Mouse (Mus musculus) MEL (cell line): ENCODE data around the gene Cdc5l.

ENCODE experiments used
- CTCF ChIP-seq, 3 experiments: IDR thresholded peaks in 2 of 3; conservative IDR thresholded peaks in 1 of 3; 2 replicates each; pipeline ENCODE4 v1.5.1; 2011 to 2012; ENCODE audit warnings: low read length in 3 of 3, low read depth in 2 of 3, mild to moderate bottlenecking in 2 of 3, improper control_type of control experiment in 1 of 3, inconsistent platforms in 1 of 3, mixed read lengths in 1 of 3, moderate library complexity in 1 of 3; ENCODE audit not compliant: control insufficient read depth in 1 of 3, insufficient read depth in 1 of 3, poor library complexity in 1 of 3, severe bottlenecking in 1 of 3
- MAZ ChIP-seq: IDR thresholded peaks from 2 replicates; pipeline ENCODE4 v1.6.1; 2012; ENCODE audit warnings: low read depth, mild to moderate bottlenecking, inconsistent platforms, low read length, improper control_type of control experiment

DNA sequence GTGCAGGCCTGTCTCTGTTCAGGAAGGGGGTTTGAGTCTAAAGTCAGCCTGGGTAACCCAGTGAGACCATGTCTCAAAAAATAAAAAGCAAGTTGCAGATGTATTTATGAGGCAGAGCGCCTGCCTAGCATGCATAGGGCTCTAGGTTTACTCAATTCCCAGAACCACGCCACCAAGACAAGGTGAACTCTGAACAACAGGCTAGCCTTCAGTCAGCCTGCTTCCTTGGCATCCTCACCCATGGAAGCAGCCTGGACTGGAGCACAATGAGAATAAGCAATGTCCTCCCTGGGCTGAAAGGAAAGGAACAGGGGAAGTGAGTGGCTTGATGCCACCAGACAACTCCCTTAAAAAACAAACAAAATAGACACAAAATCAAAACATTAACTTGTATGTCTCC, 35.5 kb downstream of the Cdc5l start:
- no peak for TF ChIP-seq CTCF (IDR thresholded peaks at IDR 0.05 in 2 of 3, conservative IDR thresholded peaks at IDR 0.05 in 1 of 3; ENCODE audit: control insufficient read depth in 1 of 3, insufficient read depth in 1 of 3, low read depth in 2 of 3, low read length in 3 of 3, poor library complexity in 1 of 3, severe bottlenecking in 1 of 3)
- TF ChIP-seq MAZ, result no peak
